Mouse (Mus musculus) C2C12 (cell line): ENCODE measurements at regions not wholly inside any gene's neighbourhood (a gene's known extent, or its start where the extent isn't known, plus 50 kb on each side); places are given as distances from the start of the nearest gene placed in this dataset.

Experiments
- H3K27me3 ChIP-seq: one replicate; pipeline ENCODE4 v1.6.1; 2011; ENCODE audit not compliant: control insufficient read depth, insufficient read depth, insufficient read length
- H3K36me3 ChIP-seq: one replicate; pipeline ENCODE4 v1.6.1; 2011; ENCODE audit not compliant: control insufficient read depth, insufficient read depth
- H3K4me3 ChIP-seq: one replicate; pipeline ENCODE4 v1.5.1; 2011; ENCODE audit warnings: mild to moderate bottlenecking, control low read depth; ENCODE audit not compliant: poor library complexity, insufficient read depth, severe bottlenecking
- H3K79me2 ChIP-seq: one replicate; pipeline ENCODE4 v1.6.1; 2011; ENCODE audit not compliant: control insufficient read depth, insufficient read depth
- H3K79me3 ChIP-seq: one replicate; pipeline ENCODE4 v1.6.1; 2011; ENCODE audit warnings: low read depth, control low read depth
- H3ac ChIP-seq: one replicate; pipeline ENCODE3; 2011; ENCODE audit warnings: low read depth; ENCODE audit not compliant: control insufficient read depth, insufficient read length
- CEBPB ChIP-seq: IDR thresholded peaks from one replicate; pipeline ENCODE4 v1.6.1; 2011; ENCODE audit warnings: low read depth, mild to moderate bottlenecking, control low read depth, moderate library complexity
- CTCF ChIP-seq: IDR thresholded peaks from one replicate; pipeline ENCODE4 v1.5.1; 2011; ENCODE audit not compliant: control insufficient read depth, insufficient read depth, insufficient read length
- FOSL1 ChIP-seq: IDR thresholded peaks from one replicate; pipeline ENCODE4 v1.8.0; 2011; ENCODE audit warnings: mild to moderate bottlenecking, low read length; ENCODE audit not compliant: poor library complexity, insufficient read depth, severe bottlenecking
- MAX ChIP-seq: IDR thresholded peaks from one replicate; pipeline ENCODE4 v1.6.1; 2011; ENCODE audit warnings: mild to moderate bottlenecking, control low read depth
- MYOD1 ChIP-seq: IDR thresholded peaks from one replicate; pipeline ENCODE4 v1.6.1; 2011; ENCODE audit warnings: low read depth; ENCODE audit not compliant: control insufficient read depth, insufficient read length
- MYOG ChIP-seq: IDR thresholded peaks from one replicate; pipeline ENCODE4 v1.6.1; 2011; ENCODE audit not compliant: control insufficient read depth, insufficient read length; ENCODE audit errors: extremely low read depth
- USF1 ChIP-seq: IDR thresholded peaks from one replicate; pipeline ENCODE4 v1.6.1; 2011; ENCODE audit warnings: low read depth, mild to moderate bottlenecking, control low read depth, moderate library complexity

GRCm38 (mm10) chr1:28894329-28894728 lies 114.3 kb upstream of the Gm597 start:
- no peaks in the 10 kb centered on the region for H3K36me3 ChIP-seq
- TF ChIP-seq CTCF, result no peak
- TF ChIP-seq MAX, result no peak
- TF ChIP-seq CEBPB, result no peak
- no peak for TF ChIP-seq MYOD1
- no peak for TF ChIP-seq MYOG
- no peak for TF ChIP-seq FOSL1
- TF ChIP-seq USF1, result no peak
- H3K4me3 ChIP-seq, result no peak overlapping the region
- no peaks in the 10 kb centered on the region for H3K79me3 ChIP-seq
- no peaks in the 10 kb centered on the region for H3K27me3 ChIP-seq
- H3ac ChIP-seq, result no peak overlapping the region
- H3K79me2 ChIP-seq, result no peaks in the 10 kb centered on the region

- no peaks in the 10 kb centered on the region for H3K27me3 ChIP-seq
- H3ac ChIP-seq, result no peak overlapping the region
- no peak overlapping the region for H3K4me3 ChIP-seq
- H3K79me2 ChIP-seq, result no peaks in the 10 kb centered on the region
- TF ChIP-seq FOSL1, result no peak
- TF ChIP-seq CTCF, result no peak
- no peak for TF ChIP-seq MYOD1
- TF ChIP-seq USF1, result no peak
- TF ChIP-seq CEBPB, result no peak
- no peak for TF ChIP-seq MAX
- no peak for TF ChIP-seq MYOG
- H3K79me3 ChIP-seq, result no peaks in the 10 kb centered on the region
- H3K36me3 ChIP-seq, result no peaks in the 10 kb centered on the region
These were observed 97.6 kb upstream of the Gm597 start for GRCm38 (mm10) chr1:28877626-28878025.

GRCm38 (mm10) chr1:28844589-28844988 lies 64.5 kb upstream of the Gm597 start:
- no peaks in the 10 kb centered on the region for H3K79me3 ChIP-seq
- TF ChIP-seq CEBPB (peak; percentile 51), MAX (no peak)
- no peaks in the 10 kb centered on the region for H3K79me2 ChIP-seq
- no peak overlapping the region for H3K4me3 ChIP-seq
- H3ac ChIP-seq, result no peak overlapping the region
- H3K36me3 ChIP-seq, result no peaks in the 10 kb centered on the region
- H3K27me3 ChIP-seq, result no peaks in the 10 kb centered on the region

- H3ac ChIP-seq, result no peak overlapping the region
- H3K79me2 ChIP-seq, result no peaks in the 10 kb centered on the region
- no peak for TF ChIP-seq MAX
- peak; percentile 54 for TF ChIP-seq CEBPB
These were observed 61.3 kb upstream of the Gm597 start for GRCm38 (mm10) chr1:28841364-28841763.

More at GRCm38 (mm10) chr1:28841364-28841763, 61.3 kb upstream of the Gm597 start:
- Histone ChIP-seq H3K4me3 (no peak overlapping the region), H3K27me3 (no peaks in the 10 kb centered on the region), H3K36me3 (no peaks in the 10 kb centered on the region), H3K79me3 (no peaks in the 10 kb centered on the region)
